Mouse (Mus musculus): ENCODE measurements around the gene Trnp1.
"Not testable (repeated sequence)": the region's sequence is repeated elsewhere in the genome, so short reads cannot be mapped to it uniquely, and the experiment has no call there.

Gene Trnp1

GRCm38 (mm10) chr4:133498160-133498724, at the start of gene Trnp1:
Gene Trnp1 (minus strand): TSS chr4:133498550.
- DNase-seq (ENCODE audit: low read depth), result peak; percentile 53

GRCm38 (mm10) chr4:133545272-133546231, 47.2 kb upstream of the Trnp1 start, which contains the start of gene Nudc:
Gene Nudc (minus strand): TSS chr4:133545996.
- DNase-seq (ENCODE audit: low read depth), result peak; percentile 96

GRCm38 (mm10) chr4:133536652-133537051, 38.3 kb upstream of the Trnp1 start:
- DNase-seq (ENCODE audit: low read depth), result no peak

DNA sequence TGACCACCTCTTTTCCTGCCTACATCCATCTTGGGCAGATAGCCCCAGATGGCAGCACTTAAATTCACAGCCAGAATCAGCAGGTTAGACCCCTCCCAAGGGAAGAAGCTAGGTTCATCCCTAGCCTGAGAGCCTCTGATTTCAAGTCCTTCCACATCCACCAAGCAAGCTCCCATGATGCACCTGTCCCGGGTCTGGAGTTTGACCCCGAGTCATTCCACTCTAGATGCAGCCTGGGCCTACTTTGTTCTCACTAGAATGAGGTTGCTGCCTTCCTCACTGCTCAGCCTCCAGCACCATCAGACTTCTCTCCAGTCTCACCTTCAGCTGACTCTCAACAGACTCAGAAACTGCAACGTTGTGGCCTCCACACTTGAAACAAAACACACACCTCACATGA, 37.7 kb upstream of the Trnp1 start:
- no peak for DNase-seq (ENCODE audit: low read depth)

DNA sequence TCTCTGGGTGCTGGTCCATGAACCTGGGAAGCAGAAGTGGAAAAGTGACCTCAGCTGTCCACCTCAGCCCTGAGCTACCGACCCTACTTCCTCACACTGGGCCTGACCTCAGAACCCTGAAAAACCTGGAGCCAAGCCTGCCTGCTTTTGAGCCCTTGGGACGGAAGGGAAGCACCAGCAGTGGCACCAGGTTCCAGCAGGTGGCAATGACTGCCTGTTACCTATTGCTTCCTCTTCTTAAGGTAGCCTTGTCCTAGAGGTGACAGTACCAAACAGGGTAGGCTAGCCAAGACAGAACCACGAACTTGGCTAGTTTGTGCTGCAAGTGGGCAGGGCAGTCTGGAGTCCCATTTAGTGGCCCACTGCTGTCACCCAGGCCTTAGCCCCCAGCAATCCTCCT, 34.4 kb upstream of the Trnp1 start:
- no peak for DNase-seq (ENCODE audit: low read depth)

GRCm38 (mm10) chr4:133527788-133528187, 29.4 kb upstream of the Trnp1 start:
- no peak for DNase-seq (ENCODE audit: low read depth)

DNA sequence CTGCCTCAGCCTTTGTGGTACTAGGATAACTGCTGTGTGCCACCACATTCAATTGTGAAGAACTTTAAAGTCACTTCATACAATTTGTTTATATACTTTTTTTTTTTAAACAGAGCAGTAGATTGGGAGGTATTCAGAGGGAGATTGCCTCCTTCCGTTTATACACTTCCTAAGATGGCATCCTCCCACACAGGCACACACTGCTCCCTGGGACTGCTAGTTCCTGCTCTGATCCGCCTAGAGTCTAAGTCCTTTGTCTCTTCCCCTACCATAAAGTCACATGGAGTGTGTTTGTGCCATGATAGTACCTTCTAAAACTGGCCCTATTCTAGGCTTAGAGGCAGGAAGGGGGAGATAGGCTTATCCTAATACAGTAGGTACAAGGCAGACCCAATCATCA, 23.2 kb upstream of the Trnp1 start:
- no peak for DNase-seq (ENCODE audit: low read depth)

GRCm38 (mm10) chr4:133519369-133519665, 21.0 kb upstream of the Trnp1 start:
- no peak for DNase-seq (ENCODE audit: low read depth)

DNA sequence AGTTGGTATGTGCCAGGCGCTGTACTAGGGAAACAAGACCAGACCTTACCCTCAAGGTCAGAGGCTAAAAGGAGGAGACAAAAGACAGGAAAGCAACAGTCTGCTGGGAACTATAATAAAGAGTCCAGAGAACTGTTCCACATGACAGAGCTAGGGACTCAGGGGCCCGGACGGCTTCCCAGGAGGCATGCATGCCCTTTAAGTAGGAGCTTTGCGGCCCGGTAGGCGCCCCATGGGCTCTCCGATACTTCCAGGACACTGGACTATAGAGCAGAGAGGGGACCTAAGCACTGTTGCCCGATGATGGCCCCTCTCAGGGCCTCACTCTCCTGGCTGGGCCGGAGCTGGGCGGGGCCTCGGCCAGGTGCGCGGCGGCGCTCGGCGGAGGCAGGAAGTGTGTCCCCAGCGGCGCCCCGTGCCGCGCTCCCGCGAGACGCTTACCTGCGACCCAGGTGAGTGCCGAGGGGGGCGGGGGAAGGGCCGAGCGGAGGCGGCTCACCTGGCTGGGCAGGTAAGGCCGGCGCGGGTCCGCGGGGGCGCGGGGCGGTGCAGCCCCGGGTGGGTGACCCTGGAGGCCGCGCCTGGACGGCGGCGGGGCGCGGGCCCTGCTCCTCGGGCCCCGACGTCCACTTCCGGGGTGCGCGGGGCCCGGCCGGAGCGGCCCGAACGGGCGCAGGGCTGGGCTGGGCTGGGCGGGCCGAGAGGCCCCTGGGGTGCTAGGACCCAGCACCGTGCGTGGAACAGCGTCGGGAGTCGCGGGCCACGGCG, 20.4 kb upstream of the Trnp1 start, which contains the start of gene Kdf1:
Gene Kdf1 (plus strand): TSS at position 363 of the 768 bp plus-strand sequence.
- no peak for DNase-seq (ENCODE audit: low read depth)

DNA sequence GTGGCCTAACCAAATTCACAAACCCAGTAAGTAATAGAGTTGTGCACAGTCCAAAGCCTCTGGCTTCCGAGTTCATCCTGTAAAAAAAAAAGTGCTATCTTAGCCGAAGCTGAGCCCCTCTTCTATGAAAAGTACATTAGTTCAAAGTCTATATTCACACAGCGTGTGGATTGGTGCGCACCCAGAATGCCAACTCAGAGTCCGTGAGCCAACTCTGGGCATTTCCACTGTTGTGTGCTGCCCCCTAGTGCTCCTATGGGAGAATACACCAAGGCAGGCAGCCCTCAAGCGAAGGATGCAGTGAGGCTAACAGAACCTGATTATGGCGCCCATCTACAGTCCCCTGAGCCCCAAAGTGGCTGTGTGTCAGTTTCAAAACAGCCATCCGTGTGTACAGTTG, 14.6 kb upstream of the Trnp1 start:
- DNase-seq (ENCODE audit: low read depth), result peak; percentile 61

GRCm38 (mm10) chr4:133512511-133512910, 14.2 kb upstream of the Trnp1 start:
- DNase-seq (ENCODE audit: low read depth), result not testable (repeated sequence)

- no peak for DNase-seq (ENCODE audit: low read depth)
Observed at GRCm38 (mm10) chr4:133511050-133511449, 12.7 kb upstream of the Trnp1 start.

DNA sequence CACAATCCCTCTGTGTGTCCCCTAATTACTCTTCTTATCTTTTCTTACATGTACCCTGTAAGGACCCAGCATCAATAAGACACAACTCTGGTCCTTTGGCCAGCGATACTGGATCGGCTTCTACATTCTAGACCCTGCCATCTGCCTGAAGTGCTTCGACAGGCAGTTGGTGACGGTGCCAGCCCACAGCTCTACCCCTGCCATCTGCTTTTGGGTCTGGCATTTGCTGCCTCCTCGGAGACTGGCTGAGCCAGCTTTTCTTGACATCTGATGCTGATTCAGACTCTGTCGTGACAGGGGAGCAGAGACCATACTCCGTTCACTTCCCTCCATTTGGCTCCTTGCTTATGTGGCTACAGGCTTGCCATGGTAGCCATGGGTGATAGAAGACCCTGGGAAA, 10.6 kb upstream of the Trnp1 start:
- DNase-seq (ENCODE audit: low read depth), result no peak

GRCm38 (mm10) chr4:133506573-133506972, 8.2 kb upstream of the Trnp1 start:
- no peak for DNase-seq (ENCODE audit: low read depth)

DNA sequence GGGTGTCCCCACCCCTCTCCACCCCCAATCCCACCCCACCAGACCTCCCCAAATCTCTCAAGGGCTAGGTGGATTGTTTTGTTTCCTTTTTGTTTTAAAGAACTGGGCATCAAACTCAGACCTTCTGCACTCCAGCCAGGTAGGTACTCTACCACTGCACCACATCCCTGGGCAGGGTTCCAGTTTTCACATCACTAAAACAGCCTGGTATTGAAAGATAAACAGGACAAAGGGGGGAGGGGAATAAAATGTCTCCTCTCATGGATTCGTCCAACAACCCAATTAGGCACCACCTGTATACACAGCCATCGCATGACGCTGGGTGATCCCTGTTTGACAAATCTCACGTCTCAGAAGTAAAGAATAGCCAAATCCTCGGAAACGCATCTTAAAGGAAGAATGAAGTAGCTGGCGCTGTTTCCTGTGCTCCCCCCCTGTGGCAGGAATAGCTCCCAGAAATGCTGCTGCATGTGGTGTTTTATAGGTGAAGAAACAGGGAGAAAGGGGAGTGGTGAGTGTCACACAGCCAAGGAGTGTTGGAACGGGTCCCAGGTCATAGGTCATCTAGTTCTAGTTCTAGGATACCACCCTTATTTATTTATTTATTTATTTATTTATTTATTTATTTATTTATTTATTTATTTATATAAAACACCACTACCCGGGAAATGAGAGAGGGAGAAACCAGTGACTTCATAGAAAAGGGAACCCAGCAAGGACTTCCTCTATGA, 6.6 kb upstream of the Trnp1 start:
- DNase-seq (ENCODE audit: low read depth), result no peak

GRCm38 (mm10) chr4:133504300-133504699, 6.0 kb upstream of the Trnp1 start:
- no peak for DNase-seq (ENCODE audit: low read depth)

DNA sequence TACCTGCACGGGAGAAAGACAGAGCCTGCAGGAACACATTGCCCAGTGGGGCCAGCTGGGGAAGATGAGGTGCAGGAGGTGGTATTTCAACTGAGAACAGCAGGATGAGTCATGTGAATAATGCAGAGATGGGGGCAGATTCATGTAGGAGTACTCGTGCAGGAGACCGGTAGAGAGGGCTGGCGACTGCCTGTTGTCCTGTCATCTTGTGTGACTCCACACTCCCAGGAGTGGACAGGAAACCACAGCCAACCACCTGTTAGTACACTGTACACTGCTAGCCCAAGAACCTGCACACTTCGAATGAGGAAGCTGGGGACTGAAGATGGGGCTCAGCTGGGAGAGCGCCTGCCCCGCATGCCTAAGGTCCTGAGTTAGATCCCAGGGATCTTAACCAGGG, 3.2 kb upstream of the Trnp1 start:
- DNase-seq (ENCODE audit: low read depth), result no peak

GRCm38 (mm10) chr4:133497461-133498159, 740 bp downstream of the Trnp1 start:
- DNase-seq (ENCODE audit: low read depth), result no peak

DNA sequence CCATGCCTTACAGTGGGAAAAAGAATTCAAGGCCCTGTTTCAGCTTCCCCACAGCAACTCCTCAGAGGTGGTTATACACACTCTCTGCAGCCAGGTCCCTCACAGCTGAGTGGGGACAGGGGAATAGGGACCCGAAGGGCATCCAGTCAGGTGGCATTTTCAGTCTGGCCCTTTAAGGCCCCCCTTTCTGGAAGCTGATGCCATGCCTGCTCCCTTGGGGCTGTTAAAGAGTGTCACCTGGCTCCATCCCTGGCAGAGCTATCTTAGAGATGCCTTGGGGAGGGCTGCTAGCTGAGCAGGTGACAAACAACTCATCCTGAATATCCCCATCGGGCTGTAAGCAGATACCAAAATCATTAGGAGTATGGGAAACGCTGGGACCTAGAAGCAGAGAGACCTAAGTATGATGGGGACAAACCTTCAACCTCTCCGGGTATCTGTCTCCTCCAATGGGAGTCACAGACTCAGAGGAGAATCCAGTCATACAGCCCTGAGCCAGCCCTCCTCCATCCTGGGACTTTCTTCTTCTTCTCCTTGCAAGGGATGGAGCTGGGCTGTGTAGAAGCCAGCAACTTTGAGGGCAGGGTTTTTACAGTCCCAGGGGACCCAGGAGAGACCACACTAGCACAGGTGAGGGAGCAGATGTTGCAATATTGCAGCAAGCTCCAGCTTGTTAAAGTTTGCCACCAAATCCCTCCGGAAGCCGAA, 1.5 kb downstream of the Trnp1 start:
- no peak for DNase-seq (ENCODE audit: low read depth)

DNA sequence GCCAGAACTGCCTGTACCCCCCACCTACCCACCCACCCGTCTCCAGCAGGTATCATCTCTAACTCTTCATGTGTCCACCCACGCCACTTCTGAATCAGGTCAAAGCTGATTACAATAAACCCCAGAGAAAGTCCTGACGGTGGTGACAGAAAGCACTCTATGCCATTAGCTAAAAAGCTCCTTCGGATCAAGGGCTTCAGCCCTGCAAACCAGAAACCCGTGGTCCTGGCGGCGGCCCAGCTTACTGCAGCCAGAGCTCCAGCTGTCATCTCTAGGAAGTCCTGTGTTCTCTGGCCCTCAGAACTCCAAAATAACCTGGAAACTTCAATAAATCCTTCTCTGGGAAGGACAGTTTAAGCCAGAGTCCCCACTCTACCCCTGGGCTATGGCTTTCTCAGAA, 2.6 kb downstream of the Trnp1 start:
- DNase-seq (ENCODE audit: low read depth), result no peak

GRCm38 (mm10) chr4:133494867-133495266, 3.5 kb downstream of the Trnp1 start:
- no peak for DNase-seq (ENCODE audit: low read depth)

All from c-Kit-positive CD71-positive TER-119-negative erythroid progenitor cells, embryonic 14.5 days (primary cell).